Mouse (Mus musculus): ENCODE measurements at regions not wholly inside any gene's neighbourhood (a gene's known extent, or its start where the extent isn't known, plus 50 kb on each side); places are given as distances from the start of the nearest gene placed in this dataset.

DNA sequence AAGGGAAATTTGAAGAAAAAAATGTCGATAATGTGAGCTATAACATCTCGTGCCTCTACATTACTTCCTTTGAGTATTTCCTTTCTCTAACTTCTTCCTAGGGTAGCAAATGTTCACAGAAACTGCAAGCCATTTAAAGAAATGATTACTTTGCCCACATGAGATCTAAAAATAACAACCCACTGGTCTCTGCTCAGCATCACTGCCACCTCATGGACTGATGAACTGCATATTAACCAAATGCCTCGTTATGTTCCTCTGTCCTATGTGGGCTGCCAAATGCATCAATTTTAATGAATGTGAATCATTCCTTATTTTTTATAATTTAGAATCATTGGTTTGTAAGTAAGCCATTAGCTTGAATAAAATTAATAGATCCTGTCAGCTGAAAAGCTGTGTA, 590.0 kb upstream of the Nr3c2 start:
- no peak for DNase-seq (ENCODE audit: low spot score)

DNA sequence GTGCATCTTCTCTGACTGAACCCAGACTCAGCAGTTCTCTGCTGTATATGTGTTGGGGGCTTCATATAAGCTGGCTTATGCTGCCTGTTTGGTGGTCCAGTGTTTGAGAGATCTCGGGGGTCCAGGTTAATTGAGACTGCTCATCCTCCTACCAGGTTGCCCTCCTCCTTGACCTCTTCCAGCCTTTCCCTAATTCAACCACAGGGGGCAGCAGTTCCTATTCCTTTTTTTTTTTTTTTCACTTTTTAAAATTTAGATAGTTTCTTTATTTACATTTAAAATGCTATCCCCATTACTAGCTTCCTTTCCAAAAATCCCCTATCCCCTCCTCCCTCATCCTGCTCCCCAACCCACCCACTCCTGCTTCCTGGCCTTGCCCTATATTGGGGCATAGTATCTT, 570.7 kb upstream of the Nr3c2 start:
- no peak for DNase-seq (ENCODE audit: low spot score)

DNA sequence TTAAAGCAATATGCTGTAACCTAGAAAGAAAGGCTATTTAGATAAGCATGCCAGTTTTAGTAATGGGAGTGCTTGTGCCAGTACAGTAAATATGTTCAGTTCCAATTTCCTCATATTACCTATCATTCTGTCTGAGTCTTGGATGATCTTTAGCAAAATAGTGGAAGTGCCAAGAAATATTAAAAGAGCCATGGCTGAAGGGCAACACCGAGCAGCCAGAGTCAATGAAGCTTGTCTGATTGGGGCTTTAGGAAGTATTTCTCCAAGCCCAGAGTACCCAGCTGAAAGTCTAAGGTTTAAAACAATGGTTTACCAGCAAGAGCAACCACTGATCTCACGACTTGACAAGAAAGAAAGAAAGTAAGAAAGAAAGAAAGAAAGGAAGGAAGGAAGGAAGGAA, 556.2 kb upstream of the Nr3c2 start:
- DNase-seq (ENCODE audit: low spot score), result no peak

DNA sequence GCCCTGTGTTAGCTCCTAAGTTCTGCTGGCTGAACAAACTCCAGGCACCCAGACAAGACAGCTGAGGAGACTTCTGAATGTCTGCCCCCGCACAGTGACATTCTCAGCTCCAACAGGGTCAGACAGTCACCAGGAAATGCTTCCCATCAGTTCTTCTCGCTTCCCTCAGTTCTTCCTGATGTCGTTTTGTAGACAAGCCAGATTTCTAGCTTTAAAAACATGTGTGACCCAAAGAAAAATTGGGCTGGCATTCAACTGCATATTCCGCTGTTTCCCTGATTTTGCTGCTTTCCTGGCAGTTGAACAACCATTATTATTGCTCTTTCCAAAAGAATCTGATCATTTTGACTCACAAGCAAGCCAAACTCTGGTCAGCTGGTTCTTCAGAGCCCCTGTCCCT, 553.1 kb upstream of the Nr3c2 start:
- peak; percentile 43 for DNase-seq (ENCODE audit: low spot score)

DNA sequence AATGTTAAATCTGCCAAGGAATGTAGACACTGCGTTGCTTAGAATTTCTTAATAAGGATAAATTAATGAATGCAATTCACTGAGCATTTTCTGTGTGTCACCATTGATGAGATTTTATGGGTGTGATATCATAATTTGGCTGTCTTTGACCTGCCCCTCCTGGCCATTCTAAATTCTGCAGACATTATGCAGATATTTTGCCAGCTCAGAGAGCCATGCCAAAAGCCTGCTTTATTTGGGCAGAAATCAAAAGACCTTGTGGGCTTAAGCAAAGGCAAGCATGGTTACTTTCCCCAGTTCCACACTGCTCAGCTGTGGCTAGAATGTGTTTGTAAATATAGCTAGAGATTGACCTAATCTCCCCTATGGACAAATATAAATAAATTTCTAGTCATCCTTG, 552.4 kb upstream of the Nr3c2 start:
- no peak for DNase-seq (ENCODE audit: low spot score)

DNA sequence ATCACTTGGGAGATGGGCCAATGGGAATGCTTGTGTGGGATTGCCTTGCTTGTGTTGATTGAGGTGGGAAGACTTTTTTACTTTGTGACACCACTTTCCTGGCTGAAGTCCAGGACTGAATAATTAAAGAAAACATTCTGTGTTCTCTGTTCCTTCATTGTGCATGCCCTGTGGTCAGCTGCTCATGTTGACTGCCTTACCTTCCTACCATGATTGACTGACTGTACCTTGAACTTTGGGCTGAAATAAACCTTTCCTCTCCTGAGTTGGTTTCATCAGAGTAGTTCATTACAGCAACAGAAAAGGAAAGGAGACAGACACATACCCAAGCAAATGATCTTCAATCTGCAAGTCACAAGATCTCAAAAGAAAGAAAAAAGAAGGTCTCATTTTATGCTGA, 524.9 kb upstream of the Nr3c2 start:
- no peak for DNase-seq (ENCODE audit: low spot score)

DNA sequence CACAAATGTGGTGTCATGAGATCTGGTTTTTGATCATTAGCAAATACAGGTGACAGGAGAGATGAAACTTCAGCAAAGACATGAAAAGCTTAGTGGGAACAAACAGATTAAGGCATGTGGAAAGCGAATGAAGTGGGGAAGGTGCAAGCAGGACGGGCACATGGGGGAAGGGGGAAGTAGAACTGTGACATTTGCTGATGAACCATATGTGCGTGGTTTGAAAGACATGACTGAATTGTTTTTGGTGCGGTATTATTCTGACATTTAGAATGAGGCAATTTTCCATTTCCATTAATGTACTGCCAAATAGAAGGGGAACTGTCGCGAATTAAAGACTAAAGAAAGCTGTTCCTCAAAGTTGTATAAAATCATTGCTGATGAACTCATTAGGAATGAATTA, 521.5 kb upstream of the Nr3c2 start:
- DNase-seq (ENCODE audit: low spot score), result peak; percentile 37

DNA sequence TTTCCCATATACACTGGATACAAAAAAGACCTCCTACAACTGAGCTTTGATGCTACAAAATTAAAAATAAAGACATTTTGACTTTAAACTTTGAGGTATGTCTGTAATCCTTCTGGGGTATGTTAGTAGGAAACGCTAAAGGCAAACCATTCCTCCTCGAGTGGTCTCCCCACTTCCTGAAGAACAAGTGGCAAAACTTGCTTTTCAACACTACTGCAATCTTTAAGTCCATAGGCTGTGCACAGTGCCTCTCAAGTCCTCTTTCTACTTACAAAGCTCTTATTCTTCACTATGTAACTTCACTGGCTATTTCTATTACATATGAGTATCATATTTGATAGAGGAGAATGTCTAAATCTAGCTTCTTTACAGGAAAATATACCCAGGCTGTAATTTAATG, 517.6 kb upstream of the Nr3c2 start:
- no peak for DNase-seq (ENCODE audit: low spot score)

DNA sequence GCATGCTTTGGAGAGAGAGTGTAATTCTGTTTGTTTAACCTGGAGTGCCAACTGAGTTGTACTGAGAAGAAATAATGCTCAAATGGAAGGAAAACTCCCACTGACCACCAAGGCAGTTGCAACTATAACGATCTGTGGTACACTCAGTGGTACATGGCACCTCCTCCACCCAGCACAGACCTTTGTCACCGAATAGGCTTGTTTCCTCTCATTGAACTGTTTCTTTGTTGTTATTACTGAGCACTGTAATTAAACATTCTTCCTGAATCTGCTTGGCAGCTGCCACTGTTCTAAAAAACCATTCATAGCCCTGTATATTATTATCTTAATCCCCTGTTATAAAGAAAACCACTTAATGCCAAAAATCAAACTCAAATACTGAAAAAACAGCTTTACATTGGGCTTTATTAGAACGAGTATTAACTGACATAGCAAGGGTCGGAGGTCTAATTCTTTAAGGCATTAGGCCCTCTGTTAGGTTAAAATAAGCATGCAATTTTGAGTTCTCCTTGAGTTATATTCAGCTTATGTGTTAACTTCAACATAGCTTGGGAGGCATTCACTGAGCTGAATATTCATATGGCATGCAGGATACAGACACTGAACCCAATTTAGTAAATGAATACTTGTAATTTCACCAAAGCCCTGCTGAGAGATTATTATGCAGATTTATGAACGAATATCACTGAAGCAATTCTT, 515.5 kb upstream of the Nr3c2 start:
- DNase-seq (ENCODE audit: low spot score), result no peak

DNA sequence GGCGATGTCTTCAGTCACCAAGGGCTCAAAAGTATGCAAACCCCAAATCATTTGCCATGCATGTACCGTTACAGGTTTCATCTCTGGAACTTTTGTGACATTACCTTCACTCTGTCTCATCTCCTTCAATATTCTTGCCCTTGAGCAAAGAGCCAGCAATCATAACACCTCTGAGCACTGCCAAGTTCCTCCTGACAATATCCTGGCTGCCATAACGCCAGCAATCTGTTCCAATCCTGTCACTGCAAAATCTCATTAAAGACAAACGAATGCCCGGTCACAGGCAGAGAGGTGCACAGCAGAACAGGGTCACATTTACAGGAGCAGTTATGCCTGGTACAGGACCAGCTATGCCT, 515.0 kb upstream of the Nr3c2 start:
- peak; percentile 36 for DNase-seq (ENCODE audit: low spot score)

DNA sequence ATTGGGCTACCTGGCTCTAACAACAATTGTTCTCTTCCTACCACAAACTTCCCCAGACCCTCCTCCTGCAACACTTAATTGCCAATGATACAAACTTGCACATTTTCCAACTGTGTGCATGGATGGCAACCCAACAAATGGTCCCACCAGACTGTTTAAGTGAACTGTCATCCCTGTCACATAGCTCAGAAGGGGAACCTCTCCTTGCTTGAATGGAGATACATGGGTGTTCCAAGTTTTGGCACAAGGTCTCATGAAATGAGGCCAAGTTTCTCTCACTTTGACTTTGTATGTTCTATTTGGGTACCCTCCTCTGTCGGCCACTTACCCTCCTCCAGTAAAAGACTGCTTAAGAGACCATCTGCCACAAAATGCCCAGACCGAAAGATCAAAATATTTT, 507.2 kb upstream of the Nr3c2 start:
- no peak for DNase-seq (ENCODE audit: low spot score)

DNA sequence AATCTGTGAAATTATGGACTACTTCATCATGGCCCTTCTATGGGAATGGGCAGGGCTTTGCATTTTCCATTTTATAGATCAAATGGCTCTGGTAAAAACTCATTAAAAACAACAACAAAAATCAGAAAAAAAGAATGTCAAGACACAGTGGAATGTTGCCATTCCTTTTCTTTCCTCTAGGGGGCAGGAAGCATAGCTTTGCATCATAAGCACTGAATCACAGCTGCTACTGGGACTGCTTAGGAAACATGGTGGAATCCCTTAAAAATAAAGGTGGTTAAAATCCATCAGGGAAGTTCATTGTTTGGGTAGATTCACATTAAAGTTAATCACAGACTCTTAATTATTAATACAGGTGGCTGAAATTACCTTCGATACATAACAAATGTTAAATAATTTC, 476.8 kb upstream of the Nr3c2 start:
- no peak for DNase-seq (ENCODE audit: low spot score)

DNA sequence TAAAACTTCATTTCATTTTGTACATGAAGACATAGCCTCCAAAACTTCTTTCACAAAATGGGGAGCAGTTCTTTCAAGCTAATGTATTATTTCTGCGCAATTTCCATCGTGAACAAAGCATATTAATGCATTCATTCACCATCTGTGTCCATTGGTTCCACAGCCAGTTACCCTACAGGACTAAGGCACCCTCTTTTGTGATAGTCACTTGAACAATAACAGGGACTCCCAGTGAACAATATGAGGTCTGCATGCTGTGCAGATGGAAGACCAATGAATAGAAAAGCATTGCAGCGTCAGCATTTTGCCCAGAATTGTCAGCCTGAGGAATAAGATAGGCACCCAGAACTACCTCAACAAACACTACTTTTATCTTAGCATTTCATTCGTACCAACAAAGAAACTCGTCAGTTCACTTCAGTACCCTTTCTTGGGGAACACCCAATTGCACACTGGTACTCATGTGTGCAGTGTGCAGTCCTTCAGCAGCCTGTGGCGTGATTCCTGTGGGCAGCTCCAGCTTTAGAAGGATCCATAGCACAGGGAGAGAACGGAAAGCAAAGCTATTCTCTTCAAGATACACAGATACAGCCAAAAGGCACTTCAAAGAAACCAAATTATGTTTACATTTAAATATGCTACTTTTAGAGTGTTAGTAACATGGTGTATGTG, 476.2 kb upstream of the Nr3c2 start:
- no peak for DNase-seq (ENCODE audit: low spot score)

DNA sequence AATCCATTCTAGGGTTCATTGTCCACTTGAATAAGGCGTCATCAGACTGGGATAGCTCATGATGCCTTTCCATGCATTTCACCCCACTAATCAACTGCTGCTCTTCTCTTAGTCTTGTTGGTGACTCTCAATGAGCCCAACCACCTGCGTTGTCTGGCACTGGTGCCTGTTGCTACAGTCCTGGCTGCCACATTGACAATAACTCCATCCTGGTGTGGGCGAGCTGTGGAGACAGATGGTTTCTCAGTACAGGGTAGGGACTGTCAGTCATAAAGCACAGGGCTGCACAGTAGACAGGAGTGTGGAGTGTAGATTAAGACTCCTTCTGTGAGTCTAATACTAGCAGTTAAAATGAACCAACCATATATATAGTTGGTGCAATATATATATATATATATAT, 469.4 kb upstream of the Nr3c2 start:
- peak; percentile 75 for DNase-seq (ENCODE audit: low spot score)

DNA sequence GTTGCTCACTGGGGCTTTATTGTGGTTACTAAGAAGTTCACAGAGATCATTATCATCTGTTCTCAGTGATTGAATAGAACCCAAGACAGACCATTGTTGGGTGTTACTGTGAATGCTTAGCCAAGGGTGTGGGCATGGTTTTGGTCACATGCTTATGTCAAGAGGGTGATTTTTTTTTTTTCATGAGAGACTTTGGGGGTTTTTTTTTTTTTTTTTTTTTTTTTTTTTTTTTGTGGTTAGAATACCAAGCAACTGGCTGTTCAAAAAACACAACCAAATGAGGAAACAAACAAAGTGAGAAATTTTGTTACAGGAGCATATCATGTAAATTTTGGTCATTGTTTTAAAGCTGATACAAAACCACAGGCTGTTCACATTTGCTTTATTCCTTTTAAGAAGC, 466.4 kb upstream of the Nr3c2 start:
- no peak for DNase-seq (ENCODE audit: low spot score)

DNA sequence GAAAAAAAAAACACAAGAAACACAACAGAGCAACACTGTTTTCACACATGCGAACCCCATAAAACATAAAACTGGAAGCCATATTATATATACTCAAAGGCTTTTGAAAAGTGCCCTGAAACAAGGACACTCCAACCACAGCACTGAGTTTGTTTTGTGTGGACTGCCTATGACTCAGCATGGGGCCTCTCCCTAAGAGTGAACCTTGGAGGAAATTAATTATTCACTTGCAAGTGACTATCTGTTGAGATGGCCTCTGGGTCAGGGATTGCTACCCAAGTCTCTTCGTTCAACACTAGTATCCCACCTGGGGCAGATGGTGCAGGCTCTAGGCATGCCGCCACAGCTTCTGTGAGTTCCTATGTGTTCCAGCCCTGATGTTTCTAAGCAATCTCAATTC, 461.3 kb upstream of the Nr3c2 start:
- no peak for DNase-seq (ENCODE audit: low spot score)

DNA sequence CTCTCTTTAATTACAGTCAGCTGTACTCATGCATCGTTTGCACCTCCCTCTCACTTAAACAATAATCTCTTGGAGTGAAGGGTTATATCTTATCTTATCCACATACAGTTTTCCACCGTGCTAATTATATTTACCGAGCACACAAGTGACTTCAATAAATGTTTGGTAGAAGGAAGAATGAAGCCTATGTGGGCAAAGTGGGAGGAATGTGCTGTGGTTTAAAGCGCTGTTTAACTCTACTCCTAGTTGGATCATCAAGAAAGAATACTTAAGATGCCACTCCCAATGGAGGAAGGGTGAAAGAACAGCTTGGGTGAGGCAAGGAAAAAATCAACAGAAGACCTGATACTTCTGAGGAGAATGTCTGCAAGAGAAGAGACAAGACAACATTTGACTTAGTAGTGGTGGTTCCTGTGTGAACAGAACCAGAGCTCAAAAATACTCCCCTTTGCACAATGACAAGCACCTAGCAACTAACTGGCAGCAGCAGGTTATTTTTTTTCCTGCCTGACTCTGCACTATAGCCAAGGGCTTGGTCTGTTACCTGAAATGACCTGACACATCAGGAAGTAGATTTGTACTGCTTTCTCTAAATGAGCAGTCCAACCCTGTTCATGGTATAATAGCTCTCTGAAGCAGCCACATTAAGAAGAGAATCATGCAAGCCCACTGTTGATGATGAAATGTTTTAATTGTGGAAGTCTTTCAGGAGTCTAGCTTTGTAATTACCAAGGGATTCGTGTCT, 424.6 kb upstream of the Nr3c2 start:
- no peak for DNase-seq (ENCODE audit: low spot score)

DNA sequence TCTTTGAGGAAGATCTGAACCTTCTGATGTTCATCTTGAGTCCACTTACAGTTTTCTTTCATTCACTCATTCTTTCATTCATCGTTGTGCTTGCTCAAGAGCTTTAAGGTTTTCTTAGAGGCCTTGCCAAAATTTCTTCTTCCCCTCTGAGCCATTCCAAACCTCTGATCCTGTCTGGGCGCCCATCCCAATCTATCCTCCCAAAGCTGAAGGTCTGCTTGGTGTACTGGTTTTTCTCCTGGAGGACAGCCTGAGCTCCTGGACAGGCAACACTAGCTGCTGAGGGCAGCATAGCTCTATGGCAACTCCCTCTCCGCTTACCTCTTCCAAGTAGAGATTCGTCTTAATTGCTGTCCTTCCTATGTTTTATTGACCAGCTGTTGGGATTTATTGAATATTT, 420.3 kb upstream of the Nr3c2 start:
- no peak for DNase-seq (ENCODE audit: low spot score)

DNA sequence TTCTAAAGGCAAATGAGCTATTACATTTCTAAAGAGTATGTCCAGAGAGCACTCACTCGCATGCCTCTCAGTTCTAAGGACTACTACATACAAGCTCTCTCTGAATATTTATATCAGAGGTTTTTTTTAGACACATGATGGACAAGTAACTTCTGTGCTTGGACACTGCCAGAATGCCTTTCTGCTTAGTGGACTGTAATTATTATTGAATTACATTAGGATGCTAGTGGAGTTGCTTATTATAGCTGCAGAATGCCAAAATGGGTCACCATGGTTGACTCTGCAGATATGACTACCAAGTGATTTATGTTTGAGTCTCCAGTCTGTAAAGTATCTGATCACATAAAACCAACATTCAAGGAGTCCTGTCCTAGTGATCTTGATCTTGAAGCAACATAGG, 395.6 kb upstream of the Nr3c2 start:
- DNase-seq (ENCODE audit: low spot score), result no peak

DNA sequence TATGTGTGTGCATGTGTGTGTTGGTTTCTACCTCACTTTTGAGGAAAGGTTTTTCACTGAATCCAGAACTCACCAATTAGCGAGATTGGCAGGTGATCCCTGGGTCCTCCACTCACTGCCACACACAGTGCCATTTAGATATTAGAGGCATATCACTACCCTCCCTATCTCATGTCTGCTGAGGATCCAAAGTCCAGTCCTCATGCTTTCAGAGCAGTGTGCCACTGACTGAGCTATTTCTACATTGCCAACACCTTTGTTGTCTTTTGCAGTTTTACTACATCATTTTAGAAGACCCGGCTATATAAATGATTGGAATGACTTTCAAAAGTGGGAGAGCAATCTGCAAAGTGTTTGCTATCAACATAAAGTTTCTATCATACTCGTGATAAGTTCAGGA, 392.0 kb upstream of the Nr3c2 start:
- DNase-seq (ENCODE audit: low spot score), result no peak

DNA sequence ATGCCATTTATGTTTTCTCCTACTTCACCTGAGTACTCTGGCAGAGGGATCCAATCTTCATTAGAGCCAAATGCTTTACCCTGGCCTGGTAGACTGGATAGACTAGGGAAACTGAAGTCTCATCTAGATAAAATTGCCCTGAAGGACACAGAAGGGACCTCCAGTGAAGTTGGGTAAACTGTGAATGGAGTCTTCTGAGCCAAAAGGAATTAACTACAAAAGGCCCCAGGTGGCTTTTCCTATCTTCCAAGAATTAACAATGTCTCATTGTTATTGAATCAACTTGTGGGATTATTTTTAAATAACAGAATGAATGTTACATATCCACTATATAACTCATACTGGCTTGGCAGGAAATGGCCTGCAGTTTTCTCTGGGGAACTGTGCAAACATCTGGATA, 390.0 kb upstream of the Nr3c2 start:
- DNase-seq (ENCODE audit: low spot score), result no peak

DNA sequence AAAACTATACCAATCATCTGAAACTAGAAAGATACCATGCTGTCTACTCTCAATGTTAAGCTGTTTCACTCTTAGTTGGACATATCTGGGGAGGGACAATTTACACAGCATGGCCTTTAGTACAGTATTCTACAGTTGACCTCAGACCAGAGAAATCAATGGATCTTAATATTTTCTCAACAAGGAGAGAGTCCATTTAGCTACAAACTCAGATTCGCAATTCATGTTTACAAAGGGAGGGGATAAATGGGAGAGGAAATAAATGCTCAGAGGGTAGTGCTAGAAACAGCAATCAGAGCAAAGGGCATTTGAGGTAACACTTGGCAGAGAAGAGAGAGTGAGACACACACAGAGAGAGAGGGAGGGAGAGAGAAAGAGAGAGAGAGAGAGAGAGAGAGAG, 385.1 kb upstream of the Nr3c2 start:
- DNase-seq (ENCODE audit: low spot score), result no peak

DNA sequence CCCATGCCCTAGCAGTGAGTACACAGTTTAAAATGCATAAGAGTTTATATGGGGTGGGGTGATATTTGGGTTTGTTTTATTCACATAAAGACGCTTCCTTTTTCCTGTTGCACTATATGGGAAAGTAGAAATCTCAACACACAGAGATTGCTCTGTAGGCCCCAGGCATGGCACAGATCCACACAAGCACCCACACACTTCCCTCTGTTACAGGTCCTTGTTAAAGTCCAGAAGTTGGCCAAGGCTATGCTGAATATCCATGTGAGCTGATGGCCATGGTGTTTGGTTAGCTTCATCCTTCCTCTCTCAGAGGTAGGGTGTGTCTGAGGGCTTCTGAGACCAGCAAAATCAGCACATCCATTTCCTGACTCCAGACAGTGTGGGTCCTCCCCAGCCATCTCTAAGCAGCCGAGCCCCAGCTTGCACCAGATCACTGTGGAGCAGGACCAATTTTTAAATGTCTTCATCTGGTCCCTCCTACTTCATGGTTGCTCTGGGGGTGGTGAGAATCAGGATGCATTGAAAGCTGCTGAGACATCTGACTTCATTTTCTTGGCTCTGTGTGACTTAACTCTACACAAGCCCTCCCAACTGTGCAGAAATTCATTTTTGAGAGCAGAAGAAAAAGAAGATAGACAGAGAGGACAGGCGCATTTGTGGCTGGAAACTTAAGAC, 360.3 kb upstream of the Nr3c2 start:
- DNase-seq (ENCODE audit: low spot score), result peak; percentile 61
